ENCODE assay signal across 9 mouse cellular contexts in genomic region chr14:69556820-69557219, GRCm38 (mm10). TPM values are rescaled to one million over a fixed set of nuclear protein-coding genes. Genes with fewer than 3 reads are reported as not detected.
"Had no signal": no experiment of that assay in that cellular context is flagged by ENCODE, and none has a peak within 500 bp of the region (broad histone marks: within the 10 kb centered on the region; RNA-seq: fewer than 3 reads in every experiment).

No protein-coding gene starts in this region.

RNA-seq across cellular contexts. Expression of gene Gm27179, which starts 44.5 kb away (rescaled TPM):
- total RNA-seq: left cerebral cortex, adult 2 months; left cerebral cortex, adult 8-10 months; left cerebral cortex, postnatal 14 days; left cerebral cortex, postnatal 25 days; left cerebral cortex, postnatal 36 days; left cerebral cortex, postnatal 4 days; liver, adult 2 months; megakaryocyte-erythroid progenitor cell, adult 5-6 weeks; midbrain, postnatal 0 days had no signal

RNA-seq across cellular contexts. Expression of gene Gm16867, which starts 53.7 kb away (rescaled TPM):
- total RNA-seq: liver, adult 2 months; midbrain, postnatal 0 days had no signal
